Mouse (Mus musculus): ENCODE measurements around the gene Tekt2. TPM values are rescaled to one million over a fixed set of nuclear protein-coding genes. Genes with fewer than 3 reads are reported as not detected.
A peak's percentile ranks its signal among the peaks of the same experiment; 100 is the strongest.

Gene Tekt2
- polyA plus RNA-seq, 1 experiment from 2014 or later: 0.17 TPM

DNA sequence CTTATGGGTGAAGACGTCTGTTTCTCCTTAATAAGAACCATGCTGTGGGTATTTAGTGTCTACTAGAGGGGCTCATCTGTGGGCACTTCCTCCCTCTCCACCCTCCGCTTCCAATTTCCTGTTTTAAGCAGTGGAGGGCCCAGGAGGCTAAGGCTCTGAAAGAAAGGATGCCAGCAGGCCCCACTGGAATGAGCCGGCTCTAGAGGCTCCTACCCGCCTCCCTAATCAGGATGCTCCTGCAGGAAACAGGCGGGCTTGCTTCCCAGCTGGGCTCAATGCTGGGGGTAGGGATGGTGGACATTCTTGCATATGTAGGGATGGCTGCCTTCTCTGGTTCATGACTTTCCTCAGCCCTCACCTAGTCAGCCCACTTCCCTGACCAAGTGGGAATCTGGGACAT lies 12.3 kb downstream of the Tekt2 start:
- Histone ChIP-seq H3K4me2 (ENCODE audit: low read depth, low read length) (no peak overlapping the region), H3K9me3 (replicated peaks; ENCODE audit: control insufficient read depth, low read length) (no peaks in the 10 kb centered on the region), H3K36me3 (ENCODE audit: control insufficient read depth, insufficient read depth) (peaks cover 9% of the 10 kb centered on the region), H3K4me3 (ENCODE audit: low read depth, low read length) (no peak overlapping the region), H3K4me1 (ENCODE audit: control insufficient read depth, low read depth, low read length) (0 out of 2 replicates have a peak, but pooled peaks cover 3% of the 10 kb centered on the region), H3K27me3 (ENCODE audit: control insufficient read depth, insufficient read depth, low read depth, low read length) (no peaks in the 10 kb centered on the region), H3K27ac (ENCODE audit: low read length) (no peak overlapping the region), H3K9ac (ENCODE audit: low read depth, low read length) (no peak overlapping the region)
- 46% methylated on average over 5 of the region's 5 CpGs for WGBS (ENCODE audit: insufficient replicate concordance)
- ATAC-seq (ENCODE audit: low read depth): no peak

- Histone ChIP-seq H3K4me3 (ENCODE audit: low read depth, low read length) (no peak overlapping the region), H3K9ac (ENCODE audit: low read depth, low read length) (no peak overlapping the region), H3K4me2 (ENCODE audit: low read depth, low read length) (no peak overlapping the region), H3K27me3 (ENCODE audit: control insufficient read depth, insufficient read depth, low read depth, low read length) (no peaks in the 10 kb centered on the region), H3K36me3 (ENCODE audit: control insufficient read depth, insufficient read depth) (no peaks in the 10 kb centered on the region; the same call in 1 of the 2 replicates), H3K9me3 (replicated peaks; ENCODE audit: control insufficient read depth, low read length) (no peaks in the 10 kb centered on the region), H3K4me1 (ENCODE audit: control insufficient read depth, low read depth, low read length) (0 out of 2 replicates have a peak, but pooled peaks cover 3% of the 10 kb centered on the region), H3K27ac (ENCODE audit: low read length) (no peak overlapping the region)
- 74% methylated on average over 16 of the region's 16 CpGs for WGBS (ENCODE audit: insufficient replicate concordance)
- no peak for ATAC-seq (ENCODE audit: low read depth)
Measured at GRCm38 (mm10) chr4:126311566-126312200, 13.8 kb downstream of the Tekt2 start.

- 0 out of 2 replicates have a peak, but pooled peaks cover 3% of the 10 kb centered on the region for H3K4me1 ChIP-seq (ENCODE audit: control insufficient read depth, low read depth, low read length)
- no peak overlapping the region for H3K4me3 ChIP-seq (ENCODE audit: low read depth, low read length)
- H3K9ac ChIP-seq (ENCODE audit: low read depth, low read length): no peak overlapping the region
- no peak for ATAC-seq (ENCODE audit: low read depth)
- WGBS (ENCODE audit: insufficient replicate concordance): 50% methylated on average over 7 of the region's 7 CpGs
- H3K27me3 ChIP-seq (ENCODE audit: control insufficient read depth, insufficient read depth, low read depth, low read length): no peaks in the 10 kb centered on the region
- H3K36me3 ChIP-seq (ENCODE audit: control insufficient read depth, insufficient read depth): no peaks in the 10 kb centered on the region
- no peaks in the 10 kb centered on the region; the same call in 1 of the 2 replicates for H3K9me3 ChIP-seq (replicated peaks; ENCODE audit: control insufficient read depth, low read length)
- H3K27ac ChIP-seq (ENCODE audit: low read length): no peak overlapping the region
- no peak overlapping the region for H3K4me2 ChIP-seq (ENCODE audit: low read depth, low read length)
Measured at GRCm38 (mm10) chr4:126310344-126310743, 15.1 kb downstream of the Tekt2 start.

DNA sequence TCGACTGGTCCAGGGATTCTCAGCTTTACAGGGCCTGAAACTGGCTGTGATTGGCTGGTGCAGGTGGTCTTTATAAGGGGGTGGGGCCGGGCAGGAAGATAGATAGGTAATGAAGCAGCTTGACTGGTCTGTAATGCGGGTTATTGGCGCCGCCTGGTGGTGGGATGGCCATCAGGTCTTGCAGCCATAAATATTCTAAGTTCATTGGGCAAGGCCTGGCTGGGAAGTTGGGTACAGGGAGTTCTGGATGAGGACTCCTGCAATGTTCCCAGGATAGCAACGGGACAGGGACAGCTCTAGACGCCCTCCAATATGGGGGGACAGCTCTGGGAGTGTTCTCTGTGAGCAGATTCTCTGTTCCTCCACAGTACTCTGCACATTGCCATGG lies 15.6 kb downstream of the Tekt2 start:
- whole genome bisulfite sequencing (ENCODE audit: insufficient replicate concordance): under 1% methylated on average over 7 of the region's 7 CpGs
- Histone ChIP-seq H3K27ac (ENCODE audit: low read length) (no peak overlapping the region), H3K27me3 (ENCODE audit: control insufficient read depth, insufficient read depth, low read depth, low read length) (no peaks in the 10 kb centered on the region), H3K9me3 (replicated peaks; ENCODE audit: control insufficient read depth, low read length) (no peaks in the 10 kb centered on the region; the same call in 1 of the 2 replicates), H3K9ac (ENCODE audit: low read depth, low read length) (no peak overlapping the region), H3K36me3 (ENCODE audit: control insufficient read depth, insufficient read depth) (no peaks in the 10 kb centered on the region), H3K4me3 (ENCODE audit: low read depth, low read length) (no peak overlapping the region), H3K4me2 (ENCODE audit: low read depth, low read length) (peak overlapping the region; percentile 12; the same call in 1 of the 2 replicates), H3K4me1 (ENCODE audit: control insufficient read depth, low read depth, low read length) (0 out of 2 replicates have a peak, but pooled peaks cover 3% of the 10 kb centered on the region)
- no peak for ATAC-seq (ENCODE audit: low read depth)

GRCm38 (mm10) chr4:126309211-126309921 lies 16.1 kb downstream of the Tekt2 start:
- no peak for ATAC-seq (ENCODE audit: low read depth)
- Histone ChIP-seq H3K36me3 (ENCODE audit: control insufficient read depth, insufficient read depth) (no peaks in the 10 kb centered on the region), H3K9me3 (replicated peaks; ENCODE audit: control insufficient read depth, low read length) (no peaks in the 10 kb centered on the region; the same call in 1 of the 2 replicates), H3K4me2 (ENCODE audit: low read depth, low read length) (peak overlapping the region; percentile 12; the same call in 1 of the 2 replicates), H3K27ac (ENCODE audit: low read length) (no peak overlapping the region), H3K4me3 (ENCODE audit: low read depth, low read length) (no peak overlapping the region), H3K4me1 (ENCODE audit: control insufficient read depth, low read depth, low read length) (0 out of 2 replicates have a peak, but pooled peaks cover 3% of the 10 kb centered on the region), H3K9ac (ENCODE audit: low read depth, low read length) (no peak overlapping the region), H3K27me3 (ENCODE audit: control insufficient read depth, insufficient read depth, low read depth, low read length) (no peaks in the 10 kb centered on the region)
- WGBS (ENCODE audit: insufficient replicate concordance): 14% methylated on average over 20 of the region's 20 CpGs

- H3K9me3 ChIP-seq (replicated peaks; ENCODE audit: control insufficient read depth, low read length): no peaks in the 10 kb centered on the region; the same call in 1 of the 2 replicates
- H3K36me3 ChIP-seq (ENCODE audit: control insufficient read depth, insufficient read depth): no peaks in the 10 kb centered on the region
- H3K4me3 ChIP-seq (ENCODE audit: low read depth, low read length): no peak overlapping the region
- H3K4me1 ChIP-seq (ENCODE audit: control insufficient read depth, low read depth, low read length): 0 out of 2 replicates have a peak, but pooled peaks cover 3% of the 10 kb centered on the region
- H3K4me2 ChIP-seq (ENCODE audit: low read depth, low read length): no peak overlapping the region
- H3K27me3 ChIP-seq (ENCODE audit: control insufficient read depth, insufficient read depth, low read depth, low read length): peaks cover 15% of the 10 kb centered on the region
- H3K27ac ChIP-seq (ENCODE audit: low read length): no peak overlapping the region
- 25% methylated on average over 2 of the region's 2 CpGs for WGBS (ENCODE audit: insufficient replicate concordance)
- no peak overlapping the region for H3K9ac ChIP-seq (ENCODE audit: low read depth, low read length)
- no peak for ATAC-seq (ENCODE audit: low read depth)
Measured at GRCm38 (mm10) chr4:126306827-126307226, 18.7 kb downstream of the Tekt2 start.

DNA sequence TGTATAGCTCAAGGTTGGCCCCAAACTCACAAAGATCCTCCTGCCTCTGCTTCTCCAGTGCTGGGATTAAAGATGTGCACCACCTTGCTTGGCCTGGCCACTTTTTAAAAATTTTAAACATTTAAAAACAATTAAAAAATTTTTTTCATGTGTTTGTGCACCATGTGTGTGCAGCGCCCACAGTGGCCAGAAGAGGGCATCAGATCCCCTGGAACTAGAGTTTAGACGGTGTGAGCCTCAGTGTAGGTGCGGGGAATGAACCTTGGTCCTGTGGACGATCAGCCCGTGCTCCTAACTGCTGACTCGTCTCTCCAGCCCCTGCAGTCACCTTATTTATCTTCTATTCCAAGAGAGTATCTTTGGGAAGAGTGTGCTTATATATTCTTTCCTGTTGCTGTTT lies 19.4 kb downstream of the Tekt2 start:
- H3K9ac ChIP-seq (ENCODE audit: low read depth, low read length): no peak overlapping the region
- no peak overlapping the region for H3K4me2 ChIP-seq (ENCODE audit: low read depth, low read length)
- H3K9me3 ChIP-seq (replicated peaks; ENCODE audit: control insufficient read depth, low read length): no peaks in the 10 kb centered on the region; the same call in 1 of the 2 replicates
- no peak overlapping the region for H3K27ac ChIP-seq (ENCODE audit: low read length)
- H3K36me3 ChIP-seq (ENCODE audit: control insufficient read depth, insufficient read depth): no peaks in the 10 kb centered on the region
- no peak overlapping the region for H3K4me3 ChIP-seq (ENCODE audit: low read depth, low read length)
- H3K27me3 ChIP-seq (ENCODE audit: control insufficient read depth, insufficient read depth, low read depth, low read length): peaks cover 23% of the 10 kb centered on the region
- ATAC-seq (ENCODE audit: low read depth): no peak
- 71% methylated on average over 6 of the region's 6 CpGs for WGBS (ENCODE audit: insufficient replicate concordance)
- peaks cover 3% of the 10 kb centered on the region for H3K4me1 ChIP-seq (ENCODE audit: control insufficient read depth, low read depth, low read length)

DNA sequence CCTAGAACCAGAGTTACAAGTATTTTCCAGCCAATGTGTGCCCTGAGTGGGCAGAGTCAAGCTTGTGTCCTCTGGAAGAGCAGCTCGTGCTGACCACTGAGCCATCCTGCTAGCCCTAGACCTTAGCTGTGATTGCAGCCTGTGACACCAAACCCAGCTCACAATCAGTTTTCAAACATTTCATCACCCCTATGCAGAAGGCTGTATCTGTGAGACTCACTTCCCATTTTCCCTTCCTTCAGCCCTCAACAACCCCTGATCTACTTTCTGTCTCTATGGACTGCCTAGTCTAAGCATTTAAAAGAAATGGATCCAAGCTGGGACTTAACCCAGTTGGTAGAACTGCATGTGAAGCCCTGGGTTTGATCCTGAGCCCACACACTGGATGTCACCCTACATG lies 20.1 kb downstream of the Tekt2 start:
- no peak for ATAC-seq (ENCODE audit: low read depth)
- Histone ChIP-seq H3K9ac (ENCODE audit: low read depth, low read length) (no peak overlapping the region), H3K9me3 (replicated peaks; ENCODE audit: control insufficient read depth, low read length) (no peaks in the 10 kb centered on the region; the same call in 1 of the 2 replicates), H3K4me3 (ENCODE audit: low read depth, low read length) (no peak overlapping the region), H3K36me3 (ENCODE audit: control insufficient read depth, insufficient read depth) (no peaks in the 10 kb centered on the region), H3K27ac (ENCODE audit: low read length) (no peak overlapping the region), H3K27me3 (ENCODE audit: control insufficient read depth, insufficient read depth, low read depth, low read length) (peaks cover 29% of the 10 kb centered on the region), H3K4me2 (ENCODE audit: low read depth, low read length) (no peak overlapping the region), H3K4me1 (ENCODE audit: control insufficient read depth, low read depth, low read length) (peaks cover 3% of the 10 kb centered on the region)
- 51% methylated on average over 1 of the region's 1 CpGs for WGBS (ENCODE audit: insufficient replicate concordance)

GRCm38 (mm10) chr4:126303877-126304276 lies 21.6 kb downstream of the Tekt2 start:
- Histone ChIP-seq H3K36me3 (ENCODE audit: control insufficient read depth, insufficient read depth) (no peaks in the 10 kb centered on the region), H3K27me3 (ENCODE audit: control insufficient read depth, insufficient read depth, low read depth, low read length) (peaks cover 40% of the 10 kb centered on the region), H3K4me1 (ENCODE audit: control insufficient read depth, low read depth, low read length) (no peaks in the 10 kb centered on the region; the same call in none of the 2 replicates), H3K9me3 (replicated peaks; ENCODE audit: control insufficient read depth, low read length) (no peaks in the 10 kb centered on the region; the same call in 1 of the 2 replicates), H3K4me3 (ENCODE audit: low read depth, low read length) (no peak overlapping the region), H3K27ac (ENCODE audit: low read length) (no peak overlapping the region), H3K9ac (ENCODE audit: low read depth, low read length) (no peak overlapping the region), H3K4me2 (ENCODE audit: low read depth, low read length) (no peak overlapping the region)
- no peak for ATAC-seq (ENCODE audit: low read depth)
- WGBS (ENCODE audit: insufficient replicate concordance): 52% methylated on average over 4 of the region's 4 CpGs
